Mouse (Mus musculus) midbrain, embryonic 14.5 days (tissue): ENCODE results near the gene Apbb1ip. TPM values are rescaled to one million over a fixed set of nuclear protein-coding genes. Genes with fewer than 3 reads are reported as not detected.
"Not testable (repeated sequence)": the region's sequence is repeated elsewhere in the genome, so short reads cannot be mapped to it uniquely, and the experiment has no call there.

ENCODE experiments used
- ATAC-seq: fragments of 200-750 bp; cut with Nextera tagmentation; 2 replicates; pipeline ENCODE4 v1.8.0; 2017; ENCODE audit warnings: moderate number of reproducible peaks, moderate library complexity; ENCODE audit not compliant: low FRiP score, low TSS enrichment
- DNase-seq: peaks from one replicate; pipeline ENCODE4 v3.0.0-alpha.2; 2015
- H3K27ac ChIP-seq: fragments of 300-500 bp; sonication (generic); replicated peaks from 2 replicates; pipeline ENCODE4 v1.5.1; 2014; ENCODE audit warnings: mild to moderate bottlenecking, low read depth, low read length, moderate library complexity
- H3K27me3 ChIP-seq: fragments of 300-500 bp; sonication (generic); 2 replicates; pipeline ENCODE4 v1.6.1; 2014; ENCODE audit warnings: low read length, control low read depth, mixed read lengths; ENCODE audit not compliant: control insufficient read depth, insufficient read depth
- H3K36me3 ChIP-seq: fragments of 300-500 bp; sonication (generic); 2 replicates; pipeline ENCODE4 v1.6.1; 2014; ENCODE audit warnings: low read length, control low read depth; ENCODE audit not compliant: control insufficient read depth, insufficient read depth
- H3K4me1 ChIP-seq: fragments of 300-500 bp; sonication (generic); 2 replicates; pipeline ENCODE4 v1.6.1; 2014; ENCODE audit warnings: mild to moderate bottlenecking, antibody characterized with exemption, low read length, control low read depth; ENCODE audit not compliant: control insufficient read depth, insufficient read depth
- H3K4me2 ChIP-seq: fragments of 300-500 bp; sonication (generic); 2 replicates; pipeline ENCODE4 v1.6.1; 2014; ENCODE audit warnings: mild to moderate bottlenecking, low read length, moderate library complexity
- H3K4me3 ChIP-seq: fragments of 300-500 bp; sonication (generic); replicated peaks from 2 replicates; pipeline ENCODE4 v1.5.1; 2014; ENCODE audit warnings: low read depth, low read length
- H3K9ac ChIP-seq: fragments of 300-500 bp; sonication (generic); replicated peaks from 2 replicates; pipeline ENCODE4 v1.6.1; 2014; ENCODE audit warnings: mild to moderate bottlenecking, low read length, moderate library complexity
- H3K9me3 ChIP-seq: fragments of 300-500 bp; sonication (generic); 2 replicates; pipeline ENCODE4 v1.6.1; 2016; ENCODE audit warnings: low read length, control low read depth, mixed read lengths; ENCODE audit not compliant: control insufficient read depth
- WGBS: fragments of 180-500 bp; shearing (Covaris S2); extraction: QIAGEN DNeasy Blood & Tissue Kit; methylation state at CpG from one replicate; pipeline ENCODE4 v1.1.7; 2014; 5-methylcytosine and 5-hydroxymethylcytosine counted together
- polyA plus RNA-seq: library from polyadenylated mRNA; unstranded; fragments of >200 nt; fragmentation: Nextera tagmentation; extraction: Ambion mirVana; gene quantifications from 2 replicates; pipeline ENCODE4 v1.2.1, GENCODE M21; 2014

Gene Apbb1ip
- polyA plus RNA-seq, 1 experiment from 2014 or later, result 0.86 TPM

- H3K36me3 ChIP-seq, result no peaks in the 10 kb centered on the region
- no peak overlapping the region for H3K4me2 ChIP-seq
- no peaks in the 10 kb centered on the region for H3K9me3 ChIP-seq
- H3K27ac ChIP-seq, result no peak overlapping the region
- 30% methylated on average over 1 of the region's 1 CpGs for WGBS
- ATAC-seq (no peak), DNase-seq (no peak)
- H3K4me1 ChIP-seq, result no peaks in the 10 kb centered on the region
- H3K4me3 ChIP-seq, result no peak overlapping the region
- no peaks in the 10 kb centered on the region for H3K27me3 ChIP-seq
- no peak overlapping the region for H3K9ac ChIP-seq
Measured at GRCm38 (mm10) chr2:22816231-22816630, 42.3 kb downstream of the Apbb1ip start.

GRCm38 (mm10) chr2:22822293-22822692 lies 48.4 kb downstream of the Apbb1ip start:
- Histone ChIP-seq H3K4me2 (no peak overlapping the region), H3K36me3 (no peaks in the 10 kb centered on the region), H3K27ac (no peak overlapping the region), H3K4me3 (no peak overlapping the region), H3K9me3 (no peaks in the 10 kb centered on the region), H3K9ac (no peak overlapping the region), H3K4me1 (no peaks in the 10 kb centered on the region), H3K27me3 (no peaks in the 10 kb centered on the region)
- WGBS, result 77% methylated on average over 2 of the region's 2 CpGs
- ATAC-seq, result no peak
- no peak for DNase-seq

DNA sequence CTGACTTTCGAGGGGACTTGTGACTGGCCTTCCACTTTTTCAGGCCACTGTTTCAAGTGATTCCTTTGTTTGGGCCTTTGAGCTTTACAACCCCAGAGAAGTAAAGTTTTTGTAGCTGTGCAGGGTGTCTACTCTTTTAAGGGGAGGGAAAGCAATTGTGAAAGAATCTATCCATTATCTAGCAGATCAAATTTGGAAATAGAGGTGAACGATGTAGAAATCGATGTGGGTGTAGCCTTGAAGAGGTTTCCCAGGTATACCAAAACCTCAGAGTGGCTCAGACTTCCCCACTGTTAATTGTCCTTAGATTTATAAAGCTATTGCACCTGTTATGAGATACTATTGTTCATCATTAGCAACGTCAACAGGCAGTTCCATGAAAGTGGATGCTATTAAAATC lies 71.6 kb downstream of the Apbb1ip start:
- Histone ChIP-seq H3K9me3 (no peaks in the 10 kb centered on the region), H3K4me1 (no peaks in the 10 kb centered on the region), H3K4me3 (no peak overlapping the region), H3K4me2 (no peak overlapping the region), H3K36me3 (no peaks in the 10 kb centered on the region), H3K27me3 (no peaks in the 10 kb centered on the region), H3K27ac (no peak overlapping the region), H3K9ac (no peak overlapping the region)
- 87% methylated on average over 4 of the region's 4 CpGs for WGBS
- DNase-seq (no peak), ATAC-seq (no peak)

DNA sequence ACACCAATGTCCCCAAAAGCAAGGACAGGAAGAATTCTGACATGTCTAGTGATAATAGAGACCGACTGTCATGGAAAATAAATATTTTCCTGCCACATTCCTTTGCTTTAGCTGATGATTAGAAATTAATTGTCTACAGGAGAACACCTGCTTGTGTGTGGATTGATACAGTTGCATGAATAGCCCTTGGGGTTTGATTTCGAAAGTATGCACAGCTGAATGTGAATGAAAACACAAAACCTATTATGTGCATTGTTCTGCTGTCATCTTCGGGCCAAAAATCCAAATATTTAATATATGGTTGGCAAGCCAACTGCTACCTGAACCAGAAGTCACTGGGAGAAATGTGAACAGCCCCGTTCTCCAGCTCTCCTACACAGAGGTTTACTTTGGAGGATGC lies 78.0 kb downstream of the Apbb1ip start:
- 79% methylated on average over 4 of the region's 4 CpGs for WGBS
- ATAC-seq (no peak), DNase-seq (no peak)
- Histone ChIP-seq H3K4me1 (no peaks in the 10 kb centered on the region), H3K36me3 (no peaks in the 10 kb centered on the region), H3K27ac (no peak overlapping the region), H3K9me3 (no peaks in the 10 kb centered on the region), H3K27me3 (no peaks in the 10 kb centered on the region), H3K4me3 (no peak overlapping the region), H3K4me2 (no peak overlapping the region), H3K9ac (no peak overlapping the region)

DNA sequence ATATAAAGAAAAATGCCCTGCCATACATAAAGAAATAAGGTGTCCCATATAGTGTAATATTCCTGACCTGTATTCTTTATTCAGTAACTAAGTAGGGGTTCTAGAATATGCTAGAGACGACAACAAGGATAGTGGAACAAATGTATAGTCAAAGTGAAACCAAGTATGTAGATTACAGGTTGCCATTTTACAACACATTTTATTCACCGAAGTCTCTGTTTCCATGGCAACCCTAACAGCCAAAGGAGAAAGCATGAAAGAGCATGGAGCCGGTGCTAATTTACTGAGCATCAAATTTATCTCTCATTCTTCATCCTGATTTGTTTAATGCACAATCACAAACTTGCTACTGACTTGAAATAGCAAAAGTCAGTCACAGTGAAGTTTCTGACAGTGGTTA lies 83.6 kb downstream of the Apbb1ip start:
- H3K4me2 ChIP-seq, result no peak overlapping the region
- DNase-seq (peak; percentile 78), ATAC-seq (no peak)
- H3K9ac ChIP-seq, result no peak overlapping the region
- H3K27ac ChIP-seq, result no peak overlapping the region
- no peaks in the 10 kb centered on the region for H3K27me3 ChIP-seq
- H3K4me3 ChIP-seq, result no peak overlapping the region
- H3K36me3 ChIP-seq, result no peaks in the 10 kb centered on the region
- WGBS, result 24% methylated on average over 3 of the region's 3 CpGs
- H3K9me3 ChIP-seq, result no peaks in the 10 kb centered on the region
- 0 out of 2 replicates have a peak, but pooled peaks cover 3% of the 10 kb centered on the region for H3K4me1 ChIP-seq

DNA sequence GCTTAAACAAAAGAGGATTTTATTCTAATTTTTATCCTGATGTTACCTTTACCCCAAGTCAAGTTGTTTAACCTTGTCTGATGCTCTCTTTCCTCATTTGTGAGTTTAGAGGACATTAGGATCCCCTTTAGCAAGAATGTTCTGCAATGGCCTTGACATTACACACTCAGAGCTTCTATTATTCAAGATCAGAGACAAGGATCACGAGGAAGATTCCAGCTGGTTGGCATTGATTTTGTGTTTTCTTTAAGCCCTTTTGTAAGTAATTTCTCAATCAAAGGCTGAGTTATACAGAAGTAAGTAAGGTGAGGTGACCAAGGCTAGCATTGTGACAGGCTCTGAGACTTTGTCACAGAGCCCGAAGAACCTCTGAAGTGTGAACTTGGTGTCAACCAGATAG lies 88.3 kb downstream of the Apbb1ip start:
- no peak overlapping the region for H3K4me2 ChIP-seq
- no peaks in the 10 kb centered on the region for H3K36me3 ChIP-seq
- 84% methylated on average over 2 of the region's 2 CpGs for WGBS
- no peak overlapping the region for H3K9ac ChIP-seq
- no peak overlapping the region for H3K4me3 ChIP-seq
- no peak overlapping the region for H3K27ac ChIP-seq
- H3K9me3 ChIP-seq, result no peaks in the 10 kb centered on the region
- H3K4me1 ChIP-seq, result 0 out of 2 replicates have a peak, but pooled peaks cover 3% of the 10 kb centered on the region
- DNase-seq (no peak), ATAC-seq (no peak)
- no peaks in the 10 kb centered on the region for H3K27me3 ChIP-seq

DNA sequence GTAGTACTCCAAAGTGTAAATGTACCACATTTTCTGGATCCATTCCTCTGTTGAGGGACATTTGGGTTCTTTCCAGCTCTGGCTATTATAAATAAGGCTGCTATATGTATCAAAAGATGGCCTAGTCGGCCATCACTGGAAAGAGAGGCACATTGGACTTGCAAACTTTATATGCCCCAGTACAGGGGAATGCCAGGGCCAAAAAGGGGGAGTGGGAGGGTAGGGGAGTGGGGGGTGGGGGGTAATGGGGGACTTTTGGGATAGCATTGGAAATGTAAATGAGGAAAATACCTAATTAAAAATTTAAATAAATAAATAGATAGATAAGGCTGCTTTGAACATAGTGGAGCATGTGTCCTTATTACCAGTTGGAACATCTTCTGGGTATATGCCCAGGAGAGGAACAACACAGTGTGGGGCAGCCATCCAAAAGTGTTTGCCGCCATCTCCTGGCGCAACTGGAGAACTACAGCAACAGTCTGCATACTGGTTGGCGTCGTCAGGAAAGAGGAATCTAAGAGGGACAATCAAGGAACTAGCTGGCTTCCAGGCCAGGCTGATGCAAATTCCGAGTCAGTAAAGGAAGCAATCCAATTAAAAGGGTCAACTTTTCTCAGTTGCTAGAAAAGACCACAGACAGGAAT lies 90.6 kb downstream of the Apbb1ip start:
- H3K4me1 ChIP-seq, H3K4me2 ChIP-seq, H3K9ac ChIP-seq, H3K4me3 ChIP-seq, H3K27ac ChIP-seq, H3K9me3 ChIP-seq, H3K36me3 ChIP-seq, H3K27me3 ChIP-seq: not testable (repeated sequence)
- DNase-seq (peak; percentile 89), ATAC-seq (peak; percentile 90)
- 2% methylated on average over 6 of the region's 6 CpGs for WGBS

- Histone ChIP-seq H3K9ac (no peak overlapping the region), H3K4me3 (no peak overlapping the region), H3K4me2 (no peak overlapping the region), H3K36me3 (no peaks in the 10 kb centered on the region), H3K27me3 (no peaks in the 10 kb centered on the region), H3K27ac (no peak overlapping the region), H3K9me3 (no peaks in the 10 kb centered on the region), H3K4me1 (no peaks in the 10 kb centered on the region)
- ATAC-seq (no peak), DNase-seq (no peak)
- WGBS, result 88% methylated on average over 1 of the region's 1 CpGs
Measured at GRCm38 (mm10) chr2:22865818-22866217, 91.9 kb downstream of the Apbb1ip start.

- no peak overlapping the region for H3K4me2 ChIP-seq
Measured at GRCm38 (mm10) chr2:22866894-22867424, 93.1 kb downstream of the Apbb1ip start.

More at GRCm38 (mm10) chr2:22866894-22867424, 93.1 kb downstream of the Apbb1ip start:
- ATAC-seq (no peak), DNase-seq (no peak)
- no peaks in the 10 kb centered on the region for H3K4me1 ChIP-seq
- H3K27me3 ChIP-seq, result no peaks in the 10 kb centered on the region
- no peak overlapping the region for H3K27ac ChIP-seq
- H3K4me3 ChIP-seq, result no peak overlapping the region
- no peak overlapping the region for H3K9ac ChIP-seq
- 84% methylated on average over 7 of the region's 7 CpGs for WGBS
- H3K36me3 ChIP-seq, result no peaks in the 10 kb centered on the region
- H3K9me3 ChIP-seq, result no peaks in the 10 kb centered on the region
